Mouse (Mus musculus) liver, embryonic 12.5 days (tissue): ENCODE results near the gene Rora. TPM values are rescaled to one million over a fixed set of nuclear protein-coding genes. Genes with fewer than 3 reads are reported as not detected.

Experiments
- ATAC-seq: fragments of 200-750 bp; cut with Nextera tagmentation; 2 replicates; pipeline ENCODE4 v1.8.0; 2017; ENCODE audit warnings: moderate number of reproducible peaks, mild to moderate bottlenecking, moderate library complexity
- H3K27ac ChIP-seq: fragments of 300-500 bp; sonication (generic); 2 replicates; pipeline ENCODE4 v1.5.1; 2016; ENCODE audit warnings: mild to moderate bottlenecking
- H3K27me3 ChIP-seq: fragments of 300-500 bp; sonication (generic); replicated peaks from 2 replicates; pipeline ENCODE4 v1.6.1; 2016; ENCODE audit warnings: mild to moderate bottlenecking, moderate library complexity
- H3K36me3 ChIP-seq: fragments of 300-500 bp; sonication (generic); 2 replicates; pipeline ENCODE4 v1.6.1; 2016; ENCODE audit warnings: mild to moderate bottlenecking, moderate library complexity
- H3K4me1 ChIP-seq: fragments of 300-500 bp; sonication (generic); 2 replicates; pipeline ENCODE4 v1.6.1; 2016
- H3K4me2 ChIP-seq: fragments of 300-500 bp; sonication (generic); 2 replicates; pipeline ENCODE4 v1.6.1; 2016; ENCODE audit warnings: mild to moderate bottlenecking, moderate library complexity
- H3K4me3 ChIP-seq: fragments of 300-500 bp; sonication (generic); 2 replicates; pipeline ENCODE4 v1.5.1; 2016; ENCODE audit warnings: mild to moderate bottlenecking, moderate library complexity
- H3K9ac ChIP-seq: fragments of 300-500 bp; sonication (generic); 2 replicates; pipeline ENCODE4 v1.6.1; 2016; ENCODE audit warnings: mild to moderate bottlenecking, moderate library complexity
- H3K9me3 ChIP-seq: fragments of 300-500 bp; sonication (generic); replicated peaks from 2 replicates; pipeline ENCODE4 v1.6.1; 2016; ENCODE audit warnings: mild to moderate bottlenecking, moderate library complexity
- WGBS: fragments of 180-500 bp; shearing (Covaris S2); methylation state at CpG from one replicate; pipeline ENCODE4 v1.1.7; 2016; ENCODE audit not compliant: insufficient replicate concordance; 5-methylcytosine and 5-hydroxymethylcytosine counted together
- polyA plus RNA-seq: library from polyadenylated mRNA; unstranded; fragments of >200 nt; fragmentation: Nextera tagmentation; extraction: Ambion mirVana; gene quantifications from 2 replicates; pipeline ENCODE4 v1.2.1, GENCODE M21; 2016

Gene Rora
- polyA plus RNA-seq, 1 experiment from 2014 or later: 2.4 TPM

- H3K27me3 ChIP-seq: peaks cover 5% of the 10 kb centered on the region; the same call in 1 of the 2 replicates
- H3K4me2 ChIP-seq: no peak overlapping the region
- 45% methylated on average over 10 of the region's 10 CpGs for WGBS
- 0 out of 2 replicates have a peak, but pooled peaks cover 10% of the 10 kb centered on the region for H3K4me1 ChIP-seq
- ATAC-seq: no peak
- no peak overlapping the region for H3K4me3 ChIP-seq
- H3K9me3 ChIP-seq: no peaks in the 10 kb centered on the region
- no peak overlapping the region for H3K9ac ChIP-seq
- H3K27ac ChIP-seq: no peak overlapping the region
- no peaks in the 10 kb centered on the region for H3K36me3 ChIP-seq
These were observed 650.9 kb downstream of the Rora start for GRCm38 (mm10) chr9:69304492-69304891.

GRCm38 (mm10) chr9:69304991-69305390 is 651.4 kb downstream of the Rora start:
- Histone ChIP-seq H3K27me3 (peaks cover 5% of the 10 kb centered on the region; the same call in 1 of the 2 replicates), H3K27ac (no peak overlapping the region), H3K4me2 (no peak overlapping the region), H3K4me3 (no peak overlapping the region), H3K9me3 (no peaks in the 10 kb centered on the region), H3K4me1 (0 out of 2 replicates have a peak, but pooled peaks cover 10% of the 10 kb centered on the region), H3K9ac (no peak overlapping the region), H3K36me3 (no peaks in the 10 kb centered on the region)
- WGBS: 59% methylated on average over 3 of the region's 3 CpGs
- no peak for ATAC-seq

- no peak for ATAC-seq
These were observed 653.3 kb downstream of the Rora start for GRCm38 (mm10) chr9:69306734-69307528.

GRCm38 (mm10) chr9:69307974-69308373 is 654.4 kb downstream of the Rora start:
- H3K4me3 ChIP-seq: no peak overlapping the region
- H3K27ac ChIP-seq: no peak overlapping the region
- H3K36me3 ChIP-seq: no peaks in the 10 kb centered on the region
- H3K9ac ChIP-seq: no peak overlapping the region
- H3K4me1 ChIP-seq: 0 out of 2 replicates have a peak, but pooled peaks cover 6% of the 10 kb centered on the region
- H3K27me3 ChIP-seq: no peaks in the 10 kb centered on the region
- H3K4me2 ChIP-seq: no peak overlapping the region
- no peaks in the 10 kb centered on the region for H3K9me3 ChIP-seq
- no peak for ATAC-seq
- WGBS: 67% methylated on average over 11 of the region's 11 CpGs

More at GRCm38 (mm10) chr9:69306734-69307528, 653.3 kb downstream of the Rora start:
- no peak overlapping the region for H3K4me3 ChIP-seq
- no peak overlapping the region for H3K4me2 ChIP-seq
- no peak overlapping the region for H3K27ac ChIP-seq
- H3K27me3 ChIP-seq: peaks cover 4% of the 10 kb centered on the region; the same call in 1 of the 2 replicates
- H3K9ac ChIP-seq: no peak overlapping the region
- H3K9me3 ChIP-seq: no peaks in the 10 kb centered on the region
- 59% methylated on average over 9 of the region's 9 CpGs for WGBS
- no peaks in the 10 kb centered on the region for H3K36me3 ChIP-seq
- H3K4me1 ChIP-seq: 0 out of 2 replicates have a peak, but pooled peaks cover 6% of the 10 kb centered on the region

GRCm38 (mm10) chr9:69310524-69310923 is 656.9 kb downstream of the Rora start:
- Histone ChIP-seq H3K27ac (no peak overlapping the region), H3K4me1 (no peaks in the 10 kb centered on the region), H3K36me3 (no peaks in the 10 kb centered on the region), H3K9ac (no peak overlapping the region), H3K9me3 (no peaks in the 10 kb centered on the region), H3K4me2 (no peak overlapping the region), H3K27me3 (no peaks in the 10 kb centered on the region), H3K4me3 (no peak overlapping the region)
- WGBS: 59% methylated on average over 12 of the region's 12 CpGs
- no peak for ATAC-seq

GRCm38 (mm10) chr9:69313297-69313696 is 659.7 kb downstream of the Rora start:
- Histone ChIP-seq H3K4me3 (no peak overlapping the region), H3K27me3 (no peaks in the 10 kb centered on the region), H3K4me1 (no peaks in the 10 kb centered on the region), H3K9ac (no peak overlapping the region), H3K9me3 (no peaks in the 10 kb centered on the region), H3K36me3 (no peaks in the 10 kb centered on the region), H3K4me2 (no peak overlapping the region), H3K27ac (no peak overlapping the region)
- 60% methylated on average over 3 of the region's 3 CpGs for WGBS
- no peak for ATAC-seq

GRCm38 (mm10) chr9:69314451-69315210 is 661.0 kb downstream of the Rora start:
- no peak overlapping the region for H3K27ac ChIP-seq

GRCm38 (mm10) chr9:69317527-69318115 is 664.0 kb downstream of the Rora start:
- no peak for ATAC-seq
- Histone ChIP-seq H3K9ac (no peak overlapping the region), H3K4me2 (no peak overlapping the region), H3K4me1 (peaks cover 6% of the 10 kb centered on the region; the same call in 1 of the 2 replicates), H3K4me3 (no peak overlapping the region), H3K27me3 (no peaks in the 10 kb centered on the region), H3K27ac (no peak overlapping the region), H3K9me3 (no peaks in the 10 kb centered on the region), H3K36me3 (no peaks in the 10 kb centered on the region)
- 59% methylated on average over 3 of the region's 3 CpGs for WGBS

More at GRCm38 (mm10) chr9:69314451-69315210, 661.0 kb downstream of the Rora start:
- Histone ChIP-seq H3K4me3 (no peak overlapping the region), H3K36me3 (no peaks in the 10 kb centered on the region), H3K4me1 (no peaks in the 10 kb centered on the region), H3K4me2 (no peak overlapping the region), H3K27me3 (no peaks in the 10 kb centered on the region), H3K9ac (no peak overlapping the region), H3K9me3 (no peaks in the 10 kb centered on the region)
- 49% methylated on average over 9 of the region's 9 CpGs for WGBS
- ATAC-seq: no peak

- Histone ChIP-seq H3K36me3 (no peaks in the 10 kb centered on the region), H3K9ac (no peak overlapping the region), H3K4me1 (peaks cover 21% of the 10 kb centered on the region), H3K9me3 (no peaks in the 10 kb centered on the region), H3K27ac (no peak overlapping the region), H3K4me3 (no peak overlapping the region), H3K27me3 (no peaks in the 10 kb centered on the region), H3K4me2 (no peak overlapping the region)
- WGBS: 56% methylated on average over 6 of the region's 6 CpGs
- ATAC-seq: no peak
These were observed 665.8 kb downstream of the Rora start for GRCm38 (mm10) chr9:69319434-69319833.

GRCm38 (mm10) chr9:69319913-69320634 is 666.5 kb downstream of the Rora start:
- Histone ChIP-seq H3K9ac (no peak overlapping the region), H3K9me3 (no peaks in the 10 kb centered on the region), H3K4me1 (peaks cover 21% of the 10 kb centered on the region), H3K27ac (no peak overlapping the region), H3K4me3 (no peak overlapping the region), H3K4me2 (no peak overlapping the region), H3K27me3 (no peaks in the 10 kb centered on the region), H3K36me3 (no peaks in the 10 kb centered on the region)
- no peak for ATAC-seq
- 16% methylated on average over 10 of the region's 10 CpGs for WGBS

- H3K4me2 ChIP-seq: no peak overlapping the region
- H3K27ac ChIP-seq: no peak overlapping the region
- no peak overlapping the region for H3K9ac ChIP-seq
- H3K36me3 ChIP-seq: no peaks in the 10 kb centered on the region
- peaks cover 21% of the 10 kb centered on the region for H3K4me1 ChIP-seq
- H3K4me3 ChIP-seq: no peak overlapping the region
- no peaks in the 10 kb centered on the region for H3K9me3 ChIP-seq
- no peaks in the 10 kb centered on the region for H3K27me3 ChIP-seq
- ATAC-seq: no peak
- WGBS: 56% methylated on average over 3 of the region's 3 CpGs
These were observed 667.0 kb downstream of the Rora start for GRCm38 (mm10) chr9:69320635-69321027.
